Mouse (Mus musculus) spleen, adult 12 weeks (tissue): ENCODE measurements around the gene Tspan9.

ENCODE experiments used
- DNase-seq: peaks from one replicate; pipeline ENCODE4 v3.0.0; 2022; ENCODE audit warnings: low spot score

The Tspan9 gene

GRCm38 (mm10) chr6:127981176-127981575 lies 162.2 kb downstream of the Tspan9 start:
- no peak for DNase-seq

- DNase-seq: no peak
Measured at GRCm38 (mm10) chr6:127980381-127981045, 162.9 kb downstream of the Tspan9 start.

GRCm38 (mm10) chr6:127979831-127980230 lies 163.6 kb downstream of the Tspan9 start:
- DNase-seq: no peak

- no peak for DNase-seq
Measured at GRCm38 (mm10) chr6:127978941-127979340, 164.5 kb downstream of the Tspan9 start.

GRCm38 (mm10) chr6:127976695-127977094 lies 166.7 kb downstream of the Tspan9 start:
- no peak for DNase-seq

GRCm38 (mm10) chr6:127974000-127974399 lies 169.4 kb downstream of the Tspan9 start:
- no peak for DNase-seq

GRCm38 (mm10) chr6:127973553-127973952 lies 169.8 kb downstream of the Tspan9 start:
- no peak for DNase-seq

- DNase-seq: no peak
Measured at GRCm38 (mm10) chr6:127971931-127972330, 171.5 kb downstream of the Tspan9 start.

- no peak for DNase-seq
Measured at GRCm38 (mm10) chr6:127970848-127971247, 172.5 kb downstream of the Tspan9 start.

- peak; percentile 19 for DNase-seq
Measured at GRCm38 (mm10) chr6:127970120-127970519, 173.3 kb downstream of the Tspan9 start.

GRCm38 (mm10) chr6:127969709-127970108 lies 173.7 kb downstream of the Tspan9 start:
- no peak for DNase-seq

- DNase-seq: no peak
Measured at GRCm38 (mm10) chr6:127965497-127965896, 177.9 kb downstream of the Tspan9 start.

- no peak for DNase-seq
Measured at GRCm38 (mm10) chr6:127960203-127960602, 183.2 kb downstream of the Tspan9 start.

- no peak for DNase-seq
Measured at GRCm38 (mm10) chr6:127956172-127956571, 187.2 kb downstream of the Tspan9 start.

- DNase-seq: no peak
Measured at GRCm38 (mm10) chr6:127953071-127953470, 190.3 kb downstream of the Tspan9 start.

- DNase-seq: no peak
Measured at GRCm38 (mm10) chr6:127949885-127950284, 193.5 kb downstream of the Tspan9 start.

GRCm38 (mm10) chr6:127948656-127949055 lies 194.7 kb downstream of the Tspan9 start:
- DNase-seq: no peak

GRCm38 (mm10) chr6:127945725-127946124 lies 197.7 kb downstream of the Tspan9 start:
- peak; percentile 8 for DNase-seq

- DNase-seq: no peak
Measured at GRCm38 (mm10) chr6:127942421-127942820, 201.0 kb downstream of the Tspan9 start.

- DNase-seq: no peak
Measured at GRCm38 (mm10) chr6:127935105-127935504, 208.3 kb downstream of the Tspan9 start.

GRCm38 (mm10) chr6:127933841-127934240 lies 209.6 kb downstream of the Tspan9 start:
- DNase-seq: no peak

GRCm38 (mm10) chr6:127932697-127933096 lies 210.7 kb downstream of the Tspan9 start:
- DNase-seq: no peak

GRCm38 (mm10) chr6:127928682-127929081 lies 214.7 kb downstream of the Tspan9 start:
- DNase-seq: no peak

GRCm38 (mm10) chr6:127925915-127926314 lies 217.5 kb downstream of the Tspan9 start:
- DNase-seq: no peak
